ENCODE assay signal across 24 mouse cellular contexts in the genomic region with DNA sequence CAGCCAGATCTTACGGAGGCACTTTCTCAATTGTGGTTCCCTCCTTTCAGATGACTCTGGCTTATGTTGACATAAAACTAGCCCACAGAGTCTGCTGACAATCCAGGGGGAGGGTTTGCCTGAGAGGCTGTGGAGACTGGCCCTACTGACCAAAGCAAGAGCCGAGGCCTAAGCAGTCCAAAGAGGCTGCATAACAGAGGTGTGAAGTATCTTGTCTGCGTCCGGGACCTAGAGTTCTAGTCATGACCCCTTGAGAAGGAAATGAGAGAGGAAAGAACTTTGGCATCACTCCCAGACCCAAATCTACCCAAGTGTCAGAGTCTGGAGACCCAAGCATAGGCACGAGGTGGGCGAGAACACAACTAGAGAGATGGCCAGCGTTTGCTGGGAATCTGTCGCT. TPM values are rescaled to one million over a fixed set of nuclear protein-coding genes. Genes with fewer than 3 reads are reported as not detected.
DNase-seq lines count a peak whose midpoint lies in the region; ATAC-seq lines count a peak whose summit lies in the region.
"Had no signal": no experiment of that assay in that cellular context is flagged by ENCODE, and none has a peak within 500 bp of the region (broad histone marks: within the 10 kb centered on the region; RNA-seq: fewer than 3 reads in every experiment).

No protein-coding gene starts in this region.

- peak; percentile 16 for DNase-seq in adrenal gland, adult 2 months
- no peak for DNase-seq in adrenal gland, adult 18-20 months (ENCODE audit: low spot score in 2 of 2)
- no peak for DNase-seq in kidney, postnatal 10 days
- DNase-seq in gastrocnemius, postnatal 4 days (ENCODE audit: low spot score in 2 of 2): no peak
- DNase-seq: adrenal gland, adult 8-10 months; adrenal gland, postnatal 14 days; adrenal gland, postnatal 36 days; B cell, adult 2 months; cerebellum, adult 11-12 months; cerebellum, adult 2 months; cerebellum, adult 9-10 months; cerebellum, postnatal 10 days; cerebellum, postnatal 25 days; forebrain, postnatal 0 days had no signal

- peak; percentile 50 for ATAC-seq in granulocyte monocyte progenitor cell, adult 5-6 weeks (replicated peaks; ENCODE audit: poor library complexity, severe bottlenecking)
- 0 out of 2 replicates have a peak, but pooled peaks have one; percentile 32 for ATAC-seq in megakaryocyte progenitor cell, adult 5-6 weeks (replicated peaks; ENCODE audit: poor library complexity)
- ATAC-seq: CD4-positive, CD25-positive, alpha-beta regulatory T cell, adult 4 months; forebrain, embryonic 13.5 days; forebrain, embryonic 15.5 days; forebrain, postnatal 0 days had no signal

RNA-seq across cellular contexts. Expression of a gene that starts 17.1 kb away (rescaled TPM):
- under 1 TPM; 0.14 to 0.35 TPM for total RNA-seq in adrenal gland, adult 2 months (2021)
- 0.26 and 0.29 TPM in 2 replicates for polyA plus RNA-seq in adrenal gland, adult 2 months (2012; rRNA removed)
- under 1 TPM; 0.06 to 0.40 TPM for total RNA-seq in adrenal gland, adult 18-20 months (2021)
- total RNA-seq in granulocyte monocyte progenitor cell, adult 5-6 weeks (2014; fragmentation: Nextera tagmentation): 0.77 and 1.0 TPM in 2 replicates
- 0.62 and 0.69 TPM in 2 replicates for total RNA-seq in granulocyte monocyte progenitor cell, adult 5-6 weeks (2017)
- total RNA-seq in megakaryocyte progenitor cell, adult 5-6 weeks (2015): 0.61 and 0.89 TPM in 2 replicates
- total RNA-seq in megakaryocyte progenitor cell, adult 5-6 weeks (2017): 0.33 and 0.84 TPM in 2 replicates
- total RNA-seq in gastrocnemius, postnatal 4 days (2021): under 1 TPM in 1 of 2 experiments, not detected in 1; 0.08 TPM
- total RNA-seq: CH12.LX had no signal
- polyA plus RNA-seq: CD4-positive, CD25-positive, alpha-beta regulatory T cell, adult 4 months; embryonic facial prominence, embryonic 10.5 days; embryonic facial prominence, embryonic 12.5 days; forebrain, embryonic 11.5 days; G1E had no signal

RNA-seq across cellular contexts. Expression of a gene that starts 23.6 kb away (rescaled TPM):
- total RNA-seq in adrenal gland, adult 2 months (2021): 10 to 100 TPM; 12.0 to 22.5 TPM
- polyA plus RNA-seq in adrenal gland, adult 2 months (2012; rRNA removed): 35.3 and 38.7 TPM in 2 replicates
- 10 to 100 TPM; 11.5 to 19.4 TPM for total RNA-seq in adrenal gland, adult 18-20 months (2021)
- total RNA-seq in granulocyte monocyte progenitor cell, adult 5-6 weeks (2014; fragmentation: Nextera tagmentation): 0.32 TPM in 1 of 2 replicates, not detected in the other
- total RNA-seq in granulocyte monocyte progenitor cell, adult 5-6 weeks (2017): 0.05 TPM in 1 of 2 replicates, not detected in the other
- total RNA-seq in megakaryocyte progenitor cell, adult 5-6 weeks (2015): 0.07 and 0.17 TPM in 2 replicates
- 0.21 and 0.61 TPM in 2 replicates for total RNA-seq in megakaryocyte progenitor cell, adult 5-6 weeks (2017)
- under 1 TPM; 0.29 to 0.52 TPM for total RNA-seq in gastrocnemius, postnatal 4 days (2021)

RNA-seq across cellular contexts. Expression of a gene that starts 41.5 kb away (rescaled TPM):
- total RNA-seq in adrenal gland, adult 2 months (2021): 1 to 10 TPM; 1.6 to 2.4 TPM
- 0.97 and 1.4 TPM in 2 replicates for polyA plus RNA-seq in adrenal gland, adult 2 months (2012; rRNA removed)
- 1 to 10 TPM; 2.5 to 2.8 TPM for total RNA-seq in adrenal gland, adult 18-20 months (2021)
- total RNA-seq in granulocyte monocyte progenitor cell, adult 5-6 weeks (2014; fragmentation: Nextera tagmentation): 99.1 and 108 TPM in 2 replicates
- total RNA-seq in granulocyte monocyte progenitor cell, adult 5-6 weeks (2017): 54.3 and 70.7 TPM in 2 replicates
- total RNA-seq in megakaryocyte progenitor cell, adult 5-6 weeks (2015): 71.2 and 80.9 TPM in 2 replicates
- total RNA-seq in megakaryocyte progenitor cell, adult 5-6 weeks (2017): 61.1 and 70.4 TPM in 2 replicates
- 1 to 10 TPM; 1.1 to 1.3 TPM for total RNA-seq in gastrocnemius, postnatal 4 days (2021)

RNA-seq across cellular contexts. Expression of a gene that starts 58.9 kb away (rescaled TPM):
- total RNA-seq in adrenal gland, adult 2 months (2021): 10 to 100 TPM; 30.0 to 45.0 TPM
- polyA plus RNA-seq in adrenal gland, adult 2 months (2012; rRNA removed): 22.1 and 31.3 TPM in 2 replicates
- total RNA-seq in adrenal gland, adult 18-20 months (2021): 10 to 100 TPM; 35.2 to 40.1 TPM
- 27.9 and 30.3 TPM in 2 replicates for total RNA-seq in granulocyte monocyte progenitor cell, adult 5-6 weeks (2014; fragmentation: Nextera tagmentation)
- total RNA-seq in granulocyte monocyte progenitor cell, adult 5-6 weeks (2017): 15.0 and 24.8 TPM in 2 replicates
- 27.9 and 29.6 TPM in 2 replicates for total RNA-seq in megakaryocyte progenitor cell, adult 5-6 weeks (2015)
- total RNA-seq in megakaryocyte progenitor cell, adult 5-6 weeks (2017): 17.9 and 20.3 TPM in 2 replicates
- 10 to 100 TPM in 1 of 2 experiments, 1 to 10 TPM in 1; 9.5 to 11.5 TPM for total RNA-seq in gastrocnemius, postnatal 4 days (2021)

Comparison
In these comparisons a context has a peak if more than half of its experiments do, and no peak if none do; other contexts are left out.
1. RNA of a gene that starts 23.6 kb away (total RNA-seq): 12.0 to 22.5 TPM in adrenal gland, adult 2 months and 11.5 to 19.4 TPM in adrenal gland, adult 18-20 months; 0.29 to 0.52 TPM in gastrocnemius, postnatal 4 days, 0.07 to 0.61 TPM in megakaryocyte progenitor cell, adult 5-6 weeks and 0.05 to 0.32 TPM in granulocyte monocyte progenitor cell, adult 5-6 weeks; every median in the first group is over 4 times any median in the second.
2. RNA of a gene that starts 41.5 kb away (total RNA-seq): 54.3 to 108 TPM in granulocyte monocyte progenitor cell, adult 5-6 weeks and 61.1 to 80.9 TPM in megakaryocyte progenitor cell, adult 5-6 weeks; 2.5 to 2.8 TPM in adrenal gland, adult 18-20 months, 1.6 to 2.4 TPM in adrenal gland, adult 2 months and 1.1 to 1.3 TPM in gastrocnemius, postnatal 4 days; every median in the first group is over 10 times any median in the second.